Mouse (Mus musculus) C2C12 (cell line): ENCODE results near the gene Idua. TPM values are rescaled to one million over a fixed set of nuclear protein-coding genes. Genes with fewer than 3 reads are reported as not detected.

Source experiments
- H3K27me3 ChIP-seq: one replicate; pipeline ENCODE4 v1.6.1; 2011; ENCODE audit not compliant: control insufficient read depth, insufficient read depth, insufficient read length
- H3K36me3 ChIP-seq: one replicate; pipeline ENCODE4 v1.6.1; 2011; ENCODE audit not compliant: control insufficient read depth, insufficient read depth
- H3K4me3 ChIP-seq: one replicate; pipeline ENCODE4 v1.5.1; 2011; ENCODE audit warnings: mild to moderate bottlenecking, control low read depth; ENCODE audit not compliant: poor library complexity, insufficient read depth, severe bottlenecking
- H3K79me2 ChIP-seq: one replicate; pipeline ENCODE4 v1.6.1; 2011; ENCODE audit not compliant: control insufficient read depth, insufficient read depth
- H3K79me3 ChIP-seq: one replicate; pipeline ENCODE4 v1.6.1; 2011; ENCODE audit warnings: low read depth, control low read depth
- H3ac ChIP-seq: one replicate; pipeline ENCODE3; 2011; ENCODE audit warnings: low read depth; ENCODE audit not compliant: control insufficient read depth, insufficient read length
- CEBPB ChIP-seq: IDR thresholded peaks from one replicate; pipeline ENCODE4 v1.6.1; 2011; ENCODE audit warnings: low read depth, mild to moderate bottlenecking, control low read depth, moderate library complexity
- CTCF ChIP-seq: IDR thresholded peaks from one replicate; pipeline ENCODE4 v1.5.1; 2011; ENCODE audit not compliant: control insufficient read depth, insufficient read depth, insufficient read length
- FOSL1 ChIP-seq: IDR thresholded peaks from one replicate; pipeline ENCODE4 v1.8.0; 2011; ENCODE audit warnings: mild to moderate bottlenecking, low read length; ENCODE audit not compliant: poor library complexity, insufficient read depth, severe bottlenecking
- MAX ChIP-seq: IDR thresholded peaks from one replicate; pipeline ENCODE4 v1.6.1; 2011; ENCODE audit warnings: mild to moderate bottlenecking, control low read depth
- MYOD1 ChIP-seq: IDR thresholded peaks from one replicate; pipeline ENCODE4 v1.6.1; 2011; ENCODE audit warnings: low read depth; ENCODE audit not compliant: control insufficient read depth, insufficient read length
- MYOG ChIP-seq: IDR thresholded peaks from one replicate; pipeline ENCODE4 v1.6.1; 2011; ENCODE audit not compliant: control insufficient read depth, insufficient read length; ENCODE audit errors: extremely low read depth
- USF1 ChIP-seq: IDR thresholded peaks from one replicate; pipeline ENCODE4 v1.6.1; 2011; ENCODE audit warnings: low read depth, mild to moderate bottlenecking, control low read depth, moderate library complexity
- long read RNA-seq, 2 experiments: library from polyadenylated mRNA; unstranded; transcript quantifications; one replicate each; pipeline ENCODE4 v2.0.0; 2019 to 2020
- polyA plus RNA-seq: library from polyadenylated mRNA; unstranded; fragments of >200 nt; fragmentation: generic; extraction: Trizol; gene quantifications from one replicate; pipeline ENCODE4 v1.2.1, GENCODE M21; 2012; ENCODE audit warnings: missing spikeins

Idua gene
- 1.1 TPM for polyA plus RNA-seq
- long read RNA-seq, experiment 1, partial matches to known transcripts: 0 of 6 reads
- long read RNA-seq, experiment 1, other reads (novel, unspliced or antisense): 3 of 6 reads
- long read RNA-seq, experiment 2, partial matches to known transcripts: 0 of 7 reads
- long read RNA-seq, experiment 2, other reads (novel, unspliced or antisense): 3 of 7 reads

GRCm38 (mm10) chr5:108659698-108660631 is at the start of gene Idua:
TSS of gene Idua (plus strand) at chr5:108660331.
- Histone ChIP-seq H3K4me3 (peak within 1 kb of the TSS; percentile 56), H3ac (peak within 1 kb of the TSS; percentile 53), H3K79me3 (peaks cover 4% of the 10 kb centered on the region), H3K79me2 (peaks cover 13% of the 10 kb centered on the region), H3K36me3 (peaks cover 4% of the 10 kb centered on the region), H3K27me3 (no peaks in the 10 kb centered on the region)
- no peak for TF ChIP-seq MYOG
- no peak for TF ChIP-seq USF1
- no peak for TF ChIP-seq FOSL1

- Histone ChIP-seq H3K79me3 (peaks cover 4% of the 10 kb centered on the region), H3K79me2 (no peaks in the 10 kb centered on the region), H3K4me3 (no peak overlapping the region), H3ac (no peak overlapping the region), H3K36me3 (peaks cover 75% of the 10 kb centered on the region), H3K27me3 (no peaks in the 10 kb centered on the region)
- no peak for TF ChIP-seq CTCF
- no peak for TF ChIP-seq MAX
- no peak for TF ChIP-seq USF1
- TF ChIP-seq CEBPB: no peak
- TF ChIP-seq MYOD1: no peak
- TF ChIP-seq MYOG: no peak
- no peak for TF ChIP-seq FOSL1
Measured at GRCm38 (mm10) chr5:108610426-108610825, 49.7 kb upstream of the Idua start.

GRCm38 (mm10) chr5:108621870-108622269 is 38.3 kb upstream of the Idua start:
- TF ChIP-seq CEBPB (no peak), MYOG (no peak), FOSL1 (no peak), CTCF (no peak), USF1 (no peak), MYOD1 (no peak), MAX (no peak)
- peaks cover 65% of the 10 kb centered on the region for H3K36me3 ChIP-seq
- H3K27me3 ChIP-seq: no peaks in the 10 kb centered on the region
- no peak overlapping the region for H3ac ChIP-seq
- H3K4me3 ChIP-seq: no peak overlapping the region
- peaks cover 62% of the 10 kb centered on the region for H3K79me2 ChIP-seq
- peaks cover 21% of the 10 kb centered on the region for H3K79me3 ChIP-seq

- H3K79me3 ChIP-seq: peaks cover 49% of the 10 kb centered on the region
- no peak overlapping the region for H3ac ChIP-seq
- peaks cover 95% of the 10 kb centered on the region for H3K79me2 ChIP-seq
- no peak overlapping the region for H3K4me3 ChIP-seq
- TF ChIP-seq MYOG: no peak
- TF ChIP-seq MAX: no peak
- TF ChIP-seq MYOD1: no peak
- no peak for TF ChIP-seq FOSL1
- TF ChIP-seq CEBPB: no peak
- TF ChIP-seq USF1: no peak
- TF ChIP-seq CTCF: no peak
- H3K36me3 ChIP-seq: peaks cover 42% of the 10 kb centered on the region
- no peaks in the 10 kb centered on the region for H3K27me3 ChIP-seq
Measured at GRCm38 (mm10) chr5:108626050-108626660, 34.0 kb upstream of the Idua start.

- Histone ChIP-seq H3K36me3 (peaks cover 17% of the 10 kb centered on the region), H3K27me3 (no peaks in the 10 kb centered on the region), H3K4me3 (peak overlapping the region; percentile 72), H3K79me2 (peaks cover 67% of the 10 kb centered on the region), H3ac (peak overlapping the region; percentile 85), H3K79me3 (peaks cover 49% of the 10 kb centered on the region)
- TF ChIP-seq MAX (no peak), MYOG (no peak), CEBPB (no peak), USF1 (no peak), CTCF (no peak), MYOD1 (no peak), FOSL1 (no peak)
Measured at GRCm38 (mm10) chr5:108628891-108629633, 31.1 kb upstream of the Idua start.
